Mouse (Mus musculus): Measurements from ENCODE around the gene Cntnap5b. TPM values are rescaled to one million over a fixed set of nuclear protein-coding genes. Genes with fewer than 3 reads are reported as not detected.

Cntnap5b gene
- total RNA-seq, 4 experiments from 2014 or later = 0.24 to 0.52 (median 0.40) TPM

DNA sequence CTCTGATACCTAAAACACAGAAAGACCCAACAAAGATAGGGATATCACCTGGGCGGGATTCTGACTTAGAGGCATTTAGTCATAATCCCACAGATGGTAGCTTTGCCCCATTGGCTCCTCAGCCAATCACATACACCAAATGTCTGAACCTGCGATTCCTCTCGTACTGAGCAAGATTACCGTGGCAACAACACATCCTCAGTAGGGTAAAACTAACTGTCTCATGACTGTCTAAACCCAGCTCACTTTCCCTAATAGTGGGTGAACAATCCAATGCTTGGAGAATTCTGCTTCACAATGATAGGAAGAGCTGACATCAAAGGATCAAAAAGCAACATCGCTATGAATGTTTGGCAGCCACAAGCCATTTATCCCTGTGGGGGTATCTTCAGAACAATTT, 407.5 kb downstream of the Cntnap5b start:
- no peak for DNase-seq

DNA sequence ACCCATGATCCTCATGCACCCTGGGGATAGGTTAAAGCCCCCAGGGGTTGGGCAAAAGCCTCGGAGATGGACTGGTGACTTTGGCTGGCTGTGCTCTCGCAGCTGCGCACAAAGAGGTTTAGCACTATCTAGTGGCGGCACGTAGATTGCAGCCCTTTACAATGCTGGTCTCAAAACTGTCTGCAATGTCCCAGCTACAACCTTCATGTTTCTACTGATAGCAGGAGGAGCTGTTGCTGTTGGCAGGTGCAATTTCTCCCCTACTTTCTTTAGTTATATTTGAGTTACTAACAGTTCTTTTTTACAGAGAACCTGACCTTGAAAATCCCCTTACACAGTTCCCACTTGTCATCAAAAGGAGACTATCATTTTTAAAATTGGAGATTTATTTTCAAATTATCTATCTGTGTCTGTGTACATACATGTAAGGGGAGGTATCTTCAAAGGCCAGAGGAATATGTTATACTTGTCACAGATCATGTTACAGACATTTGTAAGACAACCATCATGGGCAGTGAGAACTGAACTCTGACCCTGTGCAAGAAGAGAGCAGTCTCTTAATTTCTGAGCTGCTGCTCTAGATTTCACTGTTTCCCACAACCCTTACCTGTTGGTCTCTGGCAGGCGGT, 459.5 kb downstream of the Cntnap5b start:
- DNase-seq = no peak

DNA sequence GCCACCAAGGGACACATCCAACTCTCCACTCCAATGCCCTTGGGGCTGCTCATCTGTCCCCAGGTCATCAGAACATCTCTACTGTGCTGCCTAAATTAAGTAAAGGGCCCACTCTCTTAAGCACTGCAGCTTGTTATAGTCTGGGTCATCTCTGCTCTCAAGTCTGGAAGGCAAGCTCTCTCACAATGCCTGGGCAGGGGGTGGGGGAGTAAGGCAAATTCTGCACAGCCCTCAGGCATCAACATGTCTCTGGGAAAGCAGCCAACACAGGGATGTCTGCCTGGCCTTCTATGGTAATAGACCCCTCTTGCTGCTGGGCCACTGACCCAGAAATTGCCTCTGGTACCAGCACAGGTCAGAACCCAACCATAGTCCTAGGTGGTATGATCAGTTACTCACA, 479.4 kb downstream of the Cntnap5b start:
- no peak for DNase-seq

- DNase-seq = no peak
These were observed 538.1 kb downstream of the Cntnap5b start for GRCm38 (mm10) chr1:100310687-100311086.

DNA sequence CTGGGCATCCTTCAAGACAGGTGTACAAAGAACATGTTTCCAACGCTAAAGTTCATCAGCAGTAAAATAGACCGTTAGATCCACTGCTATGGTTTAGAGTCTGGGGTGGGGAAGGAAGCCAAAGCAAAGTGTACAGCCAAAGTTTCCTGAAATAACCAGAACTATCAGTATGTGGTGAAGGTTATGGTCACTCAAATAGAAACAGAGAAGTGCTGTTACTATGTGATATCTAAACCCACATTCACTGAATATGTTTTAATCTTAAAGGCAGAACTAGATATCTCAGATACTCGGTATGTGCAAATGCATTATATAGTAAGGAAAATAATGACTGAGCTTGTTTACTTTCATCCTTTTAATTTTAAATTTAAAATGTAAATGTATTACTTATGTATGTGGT, 558.5 kb downstream of the Cntnap5b start:
- no peak for DNase-seq

DNA sequence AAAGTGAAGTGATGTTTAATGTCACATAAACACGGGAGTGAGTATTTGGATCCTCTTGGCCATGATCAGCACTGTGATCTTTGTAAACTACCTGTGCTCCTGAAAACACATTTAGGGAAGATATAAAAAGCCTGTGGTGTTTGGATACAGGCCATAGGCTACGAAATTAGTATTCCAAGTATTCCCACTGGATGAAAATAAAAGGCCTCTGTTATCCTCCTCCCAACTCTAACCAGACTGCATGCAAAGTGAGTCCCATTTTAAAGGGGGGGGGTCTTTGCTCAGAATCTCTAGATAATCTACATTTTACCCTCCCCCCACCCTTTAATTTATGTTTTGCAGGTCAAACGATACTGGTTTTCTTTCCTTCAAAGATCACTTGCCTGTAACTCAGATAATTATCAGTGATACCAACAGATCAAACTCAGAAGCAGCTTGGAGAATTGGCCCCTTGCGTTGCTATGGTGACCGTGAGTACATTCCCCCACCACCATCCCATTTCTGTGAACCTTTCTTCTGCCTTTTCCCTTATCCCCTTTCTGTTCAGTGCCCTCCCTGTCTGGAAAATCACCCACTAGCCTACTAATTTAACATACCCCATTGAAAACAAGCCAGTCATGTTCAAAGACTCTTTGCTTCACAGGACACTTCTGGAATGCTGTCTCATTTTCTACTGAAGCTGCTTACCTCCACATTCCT, 597.0 kb downstream of the Cntnap5b start:
- no peak for DNase-seq

GRCm38 (mm10) chr1:100386252-100386651, 613.7 kb downstream of the Cntnap5b start:
- DNase-seq = no peak

DNA sequence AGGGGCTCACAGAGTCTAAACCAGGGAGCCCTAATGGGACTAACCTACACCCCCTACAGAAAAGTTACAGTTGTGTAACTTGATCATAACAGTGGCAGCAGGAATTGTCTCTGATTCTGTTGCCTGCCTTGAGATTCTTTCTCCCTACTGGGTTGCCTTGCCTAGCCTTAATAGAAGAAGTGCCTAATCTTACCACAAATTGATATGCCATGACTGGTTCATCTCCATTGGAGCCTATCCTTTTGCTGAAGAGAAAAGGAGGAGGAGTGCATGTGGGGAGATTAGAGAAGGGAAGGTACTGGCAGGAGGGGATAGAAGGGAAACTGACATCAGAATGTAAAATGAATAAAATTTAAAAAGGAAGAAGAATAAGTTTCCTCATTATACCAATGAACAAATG, 621.5 kb downstream of the Cntnap5b start:
- no peak for DNase-seq

- no peak for DNase-seq
These were observed 644.2 kb downstream of the Cntnap5b start for GRCm38 (mm10) chr1:100416658-100417224.

GRCm38 (mm10) chr1:100430038-100430774, 657.6 kb downstream of the Cntnap5b start:
- no peak for DNase-seq

DNA sequence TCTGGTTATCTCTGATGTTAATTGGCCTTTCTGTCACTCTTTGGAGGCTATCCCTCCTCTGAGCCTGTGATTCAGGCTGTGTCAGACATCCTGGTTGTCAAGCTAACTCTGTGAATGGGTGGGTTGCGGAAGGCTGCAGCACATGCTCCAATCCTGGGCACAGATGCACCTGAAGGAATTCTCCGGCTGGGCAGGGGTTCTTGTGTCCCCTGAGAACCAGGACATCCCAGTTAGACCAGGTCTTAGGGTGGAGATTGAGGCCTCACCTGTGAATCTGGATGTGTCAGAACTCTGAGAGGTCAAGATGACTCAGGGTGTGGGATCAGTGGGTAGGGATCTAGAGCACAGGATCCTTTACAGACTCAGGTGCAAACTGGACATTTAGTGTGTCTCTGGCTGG, 691.3 kb downstream of the Cntnap5b start:
- no peak for DNase-seq

- DNase-seq = no peak
These were observed 692.7 kb downstream of the Cntnap5b start for GRCm38 (mm10) chr1:100465226-100465625.

DNA sequence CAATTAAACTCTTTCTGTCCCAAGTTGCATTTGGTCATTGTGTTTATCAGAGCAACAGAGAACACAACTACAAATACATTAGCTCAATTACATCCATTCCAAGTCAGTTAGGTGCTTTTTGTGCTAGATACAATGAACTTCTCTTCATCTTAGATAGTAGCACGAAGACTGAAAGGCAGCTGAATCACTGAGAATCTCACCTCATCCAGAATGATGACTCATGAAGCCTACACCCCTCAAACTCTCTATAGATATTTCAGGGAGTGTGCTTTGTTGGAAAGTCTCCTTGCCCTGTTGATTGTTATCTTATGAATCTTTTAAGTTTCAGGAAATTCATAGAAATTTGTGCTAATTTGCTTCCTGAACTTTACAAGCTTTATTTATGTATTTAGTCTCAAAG, 695.0 kb downstream of the Cntnap5b start:
- DNase-seq = no peak

GRCm38 (mm10) chr1:100509866-100510265, 737.3 kb downstream of the Cntnap5b start:
- DNase-seq = no peak

Measured in adrenal gland, adult 8-10 months (tissue).